Mouse (Mus musculus) kidney, adult 2 months (tissue): ENCODE data around the gene Arntl2. TPM values are rescaled to one million over a fixed set of nuclear protein-coding genes. Genes with fewer than 3 reads are reported as not detected.
"Not testable (repeated sequence)": the region's sequence is repeated elsewhere in the genome, so short reads cannot be mapped to it uniquely, and the experiment has no call there.

Source experiments
- DNase-seq: peaks from one replicate; pipeline ENCODE4 v3.0.0; 2021
- H3K27ac ChIP-seq: fragments of 200-500 bp; 2 replicates; pipeline ENCODE4 v1.5.1; 2012; ENCODE audit warnings: low read depth, low read length, control low read depth, inconsistent platforms; ENCODE audit not compliant: insufficient read depth
- H3K27me3 ChIP-seq: fragments of 200-500 bp; replicated peaks from 2 replicates; pipeline ENCODE4 v1.6.1; 2012; ENCODE audit warnings: mild to moderate bottlenecking, moderate library complexity, low read length, inconsistent platforms; ENCODE audit not compliant: control insufficient read depth, insufficient read depth
- H3K36me3 ChIP-seq: fragments of 200-500 bp; 2 replicates; pipeline ENCODE4 v1.6.1; 2012; ENCODE audit warnings: mild to moderate bottlenecking, moderate library complexity, low read length, inconsistent platforms; ENCODE audit not compliant: control insufficient read depth, insufficient read depth
- H3K4me1 ChIP-seq: fragments of 200-500 bp; 2 replicates; pipeline ENCODE4 v1.6.1; 2011; ENCODE audit warnings: low read length; ENCODE audit not compliant: control insufficient read depth, insufficient read depth
- H3K4me3 ChIP-seq: fragments of 200-500 bp; 2 replicates; pipeline ENCODE4 v1.5.1; 2011; ENCODE audit warnings: mild to moderate bottlenecking, low read depth, low read length, control low read depth; ENCODE audit not compliant: insufficient read depth
- CTCF ChIP-seq: fragments of 200-500 bp; conservative IDR thresholded peaks from 2 replicates; pipeline ENCODE4 v1.5.1; 2011; ENCODE audit warnings: low read depth, mild to moderate bottlenecking, control low read depth, low read length, moderate library complexity, mixed read lengths; ENCODE audit not compliant: insufficient read depth, insufficient read length
- POLR2A ChIP-seq: fragments of 200-500 bp; IDR thresholded peaks from one replicate; pipeline ENCODE4 v1.6.1; 2011; ENCODE audit warnings: low read depth, low read length, control low read depth
- WGBS: fragments of 180-500 bp; shearing (Covaris S2); methylation state at CpG from one replicate; pipeline ENCODE4 v1.1.7; 2018; 5-methylcytosine and 5-hydroxymethylcytosine counted together
- polyA plus RNA-seq: library from polyadenylated mRNA; depleted of rRNA; stranded (reverse); fragments of >200 nt; gene quantifications from 2 replicates; pipeline ENCODE4 v1.2.3, GENCODE M21; 2012

Gene Arntl2
- polyA plus RNA-seq, 1 experiment: 3.3 TPM

DNA sequence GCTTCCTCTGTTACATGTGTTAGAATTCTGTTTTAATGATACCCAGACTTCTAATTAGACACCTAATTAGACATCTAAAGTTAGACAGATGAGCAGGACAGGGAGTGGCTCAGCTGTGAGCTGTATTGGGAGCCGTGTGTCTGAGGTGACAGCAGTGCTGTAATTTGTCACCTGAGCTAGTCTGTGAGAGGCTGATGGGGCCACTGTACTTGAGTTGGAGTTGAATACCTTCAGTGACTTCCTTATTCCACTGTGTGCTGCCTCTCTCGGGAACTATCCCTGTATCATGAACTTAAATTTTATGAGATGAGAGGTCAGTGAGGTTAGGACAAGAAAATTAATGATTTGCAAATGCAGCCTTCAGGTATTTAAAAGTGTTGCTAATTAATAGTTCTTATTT lies 31.3 kb upstream of the Arntl2 start:
- TF ChIP-seq CTCF (no peak), POLR2A (no peak)
- DNase-seq: peak; percentile 30
- 26% methylated on average over 2 of the region's 2 CpGs for WGBS
- no peak overlapping the region for H3K4me3 ChIP-seq
- no peak overlapping the region for H3K27ac ChIP-seq
- H3K36me3 ChIP-seq: peaks cover 2% of the 10 kb centered on the region
- peaks cover 3% of the 10 kb centered on the region; the same call in 1 of the 2 replicates for H3K4me1 ChIP-seq
- H3K27me3 ChIP-seq: no peaks in the 10 kb centered on the region

GRCm38 (mm10) chr6:146765270-146765669 lies 30.6 kb upstream of the Arntl2 start:
- TF ChIP-seq CTCF (no peak), POLR2A (no peak)
- no peak overlapping the region for H3K4me3 ChIP-seq
- H3K4me1 ChIP-seq: peaks cover 3% of the 10 kb centered on the region; the same call in 1 of the 2 replicates
- DNase-seq: no peak
- 84% methylated on average over 4 of the region's 4 CpGs for WGBS
- H3K27ac ChIP-seq: no peak overlapping the region
- H3K27me3 ChIP-seq: no peaks in the 10 kb centered on the region
- peaks cover 4% of the 10 kb centered on the region for H3K36me3 ChIP-seq

DNA sequence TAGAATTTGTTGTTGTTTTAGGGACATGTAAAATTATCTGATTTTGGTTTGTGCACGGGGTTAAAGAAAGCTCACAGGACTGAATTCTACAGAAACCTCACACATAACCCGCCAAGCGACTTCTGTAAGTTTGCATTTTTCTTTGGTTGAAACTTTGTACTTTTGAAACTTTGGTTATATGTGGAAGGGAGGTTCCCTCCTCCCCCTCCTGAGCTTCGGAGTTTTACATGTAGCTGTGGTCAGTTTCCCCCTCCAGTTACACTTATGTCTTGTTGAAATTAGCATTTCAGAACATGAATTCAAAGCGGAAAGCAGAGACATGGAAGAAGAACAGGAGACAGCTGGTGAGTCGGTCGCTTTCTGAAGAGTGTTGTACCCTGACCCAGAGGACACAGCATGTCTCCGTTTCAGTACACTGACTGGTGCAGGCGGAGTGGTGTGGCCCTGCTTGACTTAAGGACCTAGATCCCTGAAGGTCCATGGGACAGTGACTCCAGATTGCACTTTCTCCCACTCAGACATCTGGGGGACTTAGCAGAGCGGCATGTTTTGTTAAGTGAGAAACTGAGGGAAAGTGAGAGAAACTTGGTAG lies 26.9 kb upstream of the Arntl2 start:
- no peak overlapping the region for H3K4me3 ChIP-seq
- peak; percentile 79 for DNase-seq
- 76% methylated on average over 10 of the region's 10 CpGs for WGBS

GRCm38 (mm10) chr6:146770005-146770745 lies 25.7 kb upstream of the Arntl2 start:
- Histone ChIP-seq H3K27me3 (no peaks in the 10 kb centered on the region), H3K4me3 (no peak overlapping the region), H3K27ac (peak overlapping the region; percentile 12; the same call in 1 of the 2 replicates), H3K4me1 (peaks cover 3% of the 10 kb centered on the region; the same call in 1 of the 2 replicates), H3K36me3 (peaks cover 12% of the 10 kb centered on the region)
- DNase-seq: peak; percentile 44
- TF ChIP-seq POLR2A: no peak
- TF ChIP-seq CTCF: no peak
- 64% methylated on average over 6 of the region's 6 CpGs for WGBS

More for the DNA sequence above, 26.9 kb upstream of the Arntl2 start:
- TF ChIP-seq CTCF (no peak), POLR2A (no peak)
- H3K27ac ChIP-seq: no peak overlapping the region
- H3K4me1 ChIP-seq: peaks cover 3% of the 10 kb centered on the region; the same call in 1 of the 2 replicates
- peaks cover 11% of the 10 kb centered on the region for H3K36me3 ChIP-seq
- H3K27me3 ChIP-seq: no peaks in the 10 kb centered on the region

DNA sequence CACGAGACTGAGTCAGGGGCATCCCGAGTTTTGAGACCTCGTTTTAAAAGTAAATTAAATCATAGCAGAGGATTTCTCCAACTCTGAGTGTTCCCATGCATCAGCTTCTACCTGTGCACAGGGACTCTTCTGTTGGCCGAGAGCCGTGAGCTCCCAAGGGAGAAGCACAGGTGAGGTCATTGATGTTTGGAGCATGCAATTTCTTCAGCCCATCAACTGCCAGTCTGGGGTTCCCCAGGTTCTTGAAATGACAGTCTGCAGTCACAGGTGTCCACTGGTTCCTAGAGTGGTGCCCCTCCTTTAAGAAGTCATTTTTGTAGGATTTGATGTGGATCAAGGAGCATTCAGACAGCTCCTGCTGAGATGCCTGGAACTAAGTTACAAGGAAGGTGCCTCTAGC lies 25.0 kb upstream of the Arntl2 start:
- peaks cover 12% of the 10 kb centered on the region for H3K36me3 ChIP-seq
- 91% methylated on average over 5 of the region's 5 CpGs for WGBS
- no peak for DNase-seq
- H3K4me3 ChIP-seq: no peak overlapping the region
- H3K27ac ChIP-seq: no peak overlapping the region
- TF ChIP-seq CTCF: no peak
- TF ChIP-seq POLR2A: no peak
- peaks cover 3% of the 10 kb centered on the region; the same call in 1 of the 2 replicates for H3K4me1 ChIP-seq
- H3K27me3 ChIP-seq: no peaks in the 10 kb centered on the region

DNA sequence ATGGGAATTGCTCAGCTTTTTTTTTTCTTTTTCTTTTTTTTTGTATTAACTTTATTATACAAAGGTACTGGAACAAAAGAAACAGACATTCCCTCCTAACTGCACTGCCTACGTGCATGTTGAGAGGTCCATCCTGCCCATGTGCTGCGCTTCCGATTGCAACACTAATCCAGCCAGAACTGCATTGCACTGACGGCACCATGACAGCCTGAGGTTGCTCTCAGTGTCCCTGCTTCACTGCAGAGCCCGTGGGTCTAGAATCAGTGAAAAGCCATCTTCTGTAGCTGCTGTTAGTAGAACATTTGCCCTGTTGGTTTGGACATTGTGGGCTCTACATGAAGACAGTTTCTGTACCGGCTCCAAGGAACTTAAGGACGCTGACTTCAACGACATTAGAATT lies 20.0 kb upstream of the Arntl2 start:
- not testable (repeated sequence) for DNase-seq, H3K4me1 ChIP-seq, H3K27ac ChIP-seq, H3K4me3 ChIP-seq, H3K36me3 ChIP-seq, H3K27me3 ChIP-seq
- 87% methylated on average over 8 of the region's 8 CpGs for WGBS

DNA sequence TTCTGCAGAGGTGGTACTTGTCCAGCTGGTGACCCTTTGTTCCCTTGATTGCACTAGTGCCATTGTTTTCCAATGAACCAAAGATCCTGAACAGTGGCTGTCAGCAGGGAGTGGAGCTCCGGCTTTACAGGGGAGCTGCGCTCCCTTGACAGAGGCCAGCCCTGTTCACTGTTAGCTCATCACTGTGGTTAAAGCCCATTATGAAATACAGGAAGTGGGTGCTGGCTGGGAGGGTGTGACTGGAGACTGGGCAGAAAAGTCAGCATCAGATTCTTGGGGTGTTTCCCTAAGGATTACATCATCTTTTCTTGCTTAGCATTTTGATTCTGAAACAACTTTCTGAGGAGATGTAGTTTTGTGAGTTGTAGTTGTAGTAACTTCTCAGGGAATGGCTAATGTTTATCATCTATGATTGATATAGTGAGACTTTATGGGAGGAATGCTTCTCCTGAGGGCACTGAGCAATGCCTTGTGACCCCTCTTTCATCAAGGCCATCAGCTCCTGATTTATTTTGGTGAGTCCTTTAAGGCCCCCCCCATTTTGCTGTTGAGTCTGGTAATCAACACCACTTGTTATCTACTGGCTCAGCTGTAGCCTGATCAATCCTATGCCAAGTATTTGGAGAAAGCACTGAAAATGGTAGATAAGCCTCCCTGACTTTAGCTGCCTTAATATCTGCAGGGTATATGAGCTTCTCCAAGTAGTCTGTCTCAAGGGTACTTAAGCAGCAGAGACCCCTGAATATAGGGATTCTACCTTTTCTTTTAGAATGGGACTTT lies 19.1 kb upstream of the Arntl2 start:
- peaks cover 7% of the 10 kb centered on the region for H3K36me3 ChIP-seq
- 47% methylated on average over 2 of the region's 2 CpGs for WGBS
- H3K27me3 ChIP-seq: no peaks in the 10 kb centered on the region
- no peak overlapping the region for H3K27ac ChIP-seq
- H3K4me1 ChIP-seq: no peaks in the 10 kb centered on the region
- peak; percentile 16 for DNase-seq
- H3K4me3 ChIP-seq: no peak overlapping the region
- TF ChIP-seq CTCF (no peak), POLR2A (no peak)
